Mouse (Mus musculus) adipocyte (in vitro differentiated cells): Measurements from ENCODE around the gene Vmn2r53.
"Not testable (repeated sequence)": the region's sequence is repeated elsewhere in the genome, so short reads cannot be mapped to it uniquely, and the experiment has no call there.

ENCODE experiments used
- DNase-seq: peaks from one replicate; pipeline ENCODE4 v3.0.0-alpha.2; 2016; ENCODE audit warnings: low spot score

Vmn2r53 gene

GRCm38 (mm10) chr7:12608688-12609087 is at the start of gene Vmn2r53:
Gene Vmn2r53, minus strand, starts transcription at chr7:12608788.
- DNase-seq = no peak

GRCm38 (mm10) chr7:12640219-12640618 is 31.6 kb upstream of the Vmn2r53 start, which contains the start of gene Vmn2r54:
Gene Vmn2r54, minus strand, starts transcription at chr7:12640319.
- DNase-seq = not testable (repeated sequence)
